Comparison of ENCODE assay signal across 9 mouse cellular contexts in genomic region chr3:37666291-37667118, GRCm38 (mm10). TPM values are rescaled to one million over a fixed set of nuclear protein-coding genes. Genes with fewer than 3 reads are reported as not detected.
DNase-seq lines count a peak whose midpoint lies in the region; ATAC-seq lines count a peak whose summit lies in the region.
"Had no signal": no experiment of that assay in that cellular context is flagged by ENCODE, and none has a peak within 500 bp of the region (broad histone marks: within the 10 kb centered on the region; RNA-seq: fewer than 3 reads in every experiment).

No protein-coding gene starts in this region.

- 23% methylated on average over 9 of the region's 9 CpGs for WGBS in heart, embryonic 10.5 days
- 7% methylated on average over 9 of the region's 9 CpGs for WGBS in kidney, embryonic 14.5 days

- peaks cover 11% of the 10 kb centered on the region for H3K36me3 ChIP-seq in heart, embryonic 10.5 days
- no peaks in the 10 kb centered on the region for H3K36me3 ChIP-seq in kidney, embryonic 14.5 days (ENCODE audit: control insufficient read depth, insufficient read depth, low read length)

- DNase-seq in ovary, postnatal 14 days (ENCODE audit: low spot score), result peak; percentile 18
- DNase-seq in ovary, adult 18-20 months (ENCODE audit: low spot score), result no peak
- peak; percentile 84 for DNase-seq in heart, embryonic 10.5 days (ENCODE audit: low spot score)
- DNase-seq in layer of hippocampus, adult 11-12 months (ENCODE audit: low spot score), result no peak
- DNase-seq in T-cell, adult 2 months (ENCODE audit: low spot score), result no peak
- DNase-seq in thymus, postnatal 36 days, result no peak

- peak overlapping the region; percentile 6; the same call in 1 of the 2 replicates for H3K27ac ChIP-seq in heart, embryonic 10.5 days
- H3K27ac ChIP-seq in kidney, embryonic 14.5 days (ENCODE audit: low read depth, low read length), result peak overlapping the region; percentile 66; the same call in 1 of the 2 replicates
- H3K27ac ChIP-seq: heart, adult 2 months had no signal

- H3K4me1 ChIP-seq in heart, embryonic 10.5 days, result peaks cover 18% of the 10 kb centered on the region
- peaks cover 19% of the 10 kb centered on the region for H3K4me1 ChIP-seq in kidney, embryonic 14.5 days (ENCODE audit: control insufficient read depth, insufficient read depth, low read length)

- peaks cover 17% of the 10 kb centered on the region for H3K9me3 ChIP-seq in heart, embryonic 10.5 days
- H3K9me3 ChIP-seq in kidney, embryonic 14.5 days (ENCODE audit: control insufficient read depth, low read length), result peaks cover 16% of the 10 kb centered on the region

- no peak overlapping the region for H3K9ac ChIP-seq in kidney, embryonic 14.5 days (ENCODE audit: low read depth, low read length)

- no peak overlapping the region for H3K4me2 ChIP-seq in kidney, embryonic 14.5 days (replicated peaks; ENCODE audit: low read depth, low read length)

- H3K27me3 ChIP-seq in heart, embryonic 10.5 days (ENCODE audit: insufficient read depth, poor library complexity, severe bottlenecking), result peaks cover 27% of the 10 kb centered on the region
- no peaks in the 10 kb centered on the region for H3K27me3 ChIP-seq in kidney, embryonic 14.5 days (ENCODE audit: control insufficient read depth, insufficient read depth, low read length)

- peak; percentile 96 for ATAC-seq in kidney, embryonic 14.5 days (ENCODE audit: low FRiP score, low TSS enrichment)
- ATAC-seq in megakaryocyte-erythroid progenitor cell, adult 5-6 weeks (replicated peaks; ENCODE audit: low FRiP score, low TSS enrichment, poor library complexity, severe bottlenecking), result peak; percentile 62

- no peak overlapping the region for H3K4me3 ChIP-seq in heart, embryonic 10.5 days
- H3K4me3 ChIP-seq in kidney, embryonic 14.5 days (ENCODE audit: low read length), result no peak overlapping the region
- H3K4me3 ChIP-seq: heart, adult 2 months had no signal

RNA-seq across cellular contexts. Expression of gene Spry1, which starts 26.8 kb away (rescaled TPM):
- polyA plus RNA-seq in heart, embryonic 10.5 days (2016; fragmentation: Nextera tagmentation; extraction: Ambion mirVana), result 5.3 and 8.1 TPM in 2 replicates
- 41.7 and 49.8 TPM in 2 replicates for polyA plus RNA-seq in kidney, embryonic 14.5 days (2014; fragmentation: Nextera tagmentation; extraction: Ambion mirVana)
- total RNA-seq in megakaryocyte-erythroid progenitor cell, adult 5-6 weeks (2014; fragmentation: Nextera tagmentation), result 0.20 and 2.7 TPM in 2 replicates
- 1.3 and 3.3 TPM in 2 replicates for total RNA-seq in megakaryocyte-erythroid progenitor cell, adult 5-6 weeks (2017)

RNA-seq across cellular contexts. Expression of gene Gm5148, which starts 57.8 kb away (rescaled TPM):
- polyA plus RNA-seq in heart, embryonic 10.5 days (2016; fragmentation: Nextera tagmentation; extraction: Ambion mirVana), result 2.0 and 2.5 TPM in 2 replicates
- polyA plus RNA-seq in kidney, embryonic 14.5 days (2014; fragmentation: Nextera tagmentation; extraction: Ambion mirVana), result 8.1 and 9.4 TPM in 2 replicates
- total RNA-seq in megakaryocyte-erythroid progenitor cell, adult 5-6 weeks (2014; fragmentation: Nextera tagmentation), result 0.45 TPM in 1 of 2 replicates, not detected in the other
- 46.9 and 54.2 TPM in 2 replicates for total RNA-seq in megakaryocyte-erythroid progenitor cell, adult 5-6 weeks (2017)

Comparison
In these comparisons a context has a peak if more than half of its experiments do, and no peak if none do; other contexts are left out.
1. DNase-seq: peak in ovary, postnatal 14 days (single experiment) and heart, embryonic 10.5 days (single experiment); none in ovary, adult 18-20 months (single experiment), layer of hippocampus, adult 11-12 months (single experiment), T-cell, adult 2 months (single experiment) and thymus, postnatal 36 days (0 of 2).